Mouse (Mus musculus): ENCODE measurements at regions not wholly inside any gene's neighbourhood (a gene's known extent, or its start where the extent isn't known, plus 50 kb on each side); places are given as distances from the start of the nearest gene placed in this dataset.

DNA sequence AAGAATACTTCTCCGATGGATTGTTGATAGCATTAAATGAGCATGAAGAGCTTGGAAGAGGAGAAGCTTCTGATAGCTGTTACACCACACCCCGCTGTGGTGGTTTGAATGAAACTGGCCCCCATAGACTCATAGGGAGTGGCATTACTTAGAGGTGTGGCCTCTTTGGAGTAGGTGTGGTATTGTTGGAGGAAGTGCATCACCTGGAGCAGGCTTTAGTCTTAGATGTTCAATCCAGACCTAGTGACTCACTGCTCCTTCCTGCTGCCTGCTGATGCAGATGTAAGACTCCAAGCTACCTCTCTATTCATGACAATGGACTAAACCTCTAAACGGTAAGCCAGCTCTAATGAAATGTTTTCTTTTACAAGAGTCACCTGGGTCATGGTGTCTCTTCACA is 237.1 kb upstream of the Mpped2 start:
- DNase-seq (ENCODE audit: low spot score), result no peak

DNA sequence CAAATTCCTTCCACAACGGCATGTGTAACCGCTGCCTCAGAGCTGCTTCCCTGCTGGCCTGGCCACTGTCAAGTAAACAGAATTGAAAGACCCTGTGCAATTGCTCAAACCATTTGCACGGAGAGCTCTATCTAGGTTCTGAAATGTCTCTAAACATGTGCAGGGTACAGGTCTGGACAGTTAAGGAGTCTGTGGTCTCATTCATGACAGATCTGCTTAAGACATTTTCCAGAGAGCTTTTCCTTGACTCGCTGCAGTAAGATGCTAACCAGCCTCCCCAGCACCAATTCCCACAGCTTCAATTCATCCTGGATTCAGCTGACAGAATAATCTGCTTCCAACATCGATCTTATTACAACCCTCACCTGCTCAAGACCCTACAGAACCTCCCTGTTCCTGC is 235.1 kb upstream of the Mpped2 start:
- DNase-seq (ENCODE audit: low spot score), result no peak

GRCm38 (mm10) chr2:106461021-106461420 is 232.0 kb upstream of the Mpped2 start:
- no peak for DNase-seq (ENCODE audit: low spot score)

- no peak for DNase-seq (ENCODE audit: low spot score)
Observed at GRCm38 (mm10) chr2:106461490-106461889, 231.6 kb upstream of the Mpped2 start.

GRCm38 (mm10) chr2:106461973-106462637 is 231.0 kb upstream of the Mpped2 start:
- no peak for DNase-seq (ENCODE audit: low spot score)

DNA sequence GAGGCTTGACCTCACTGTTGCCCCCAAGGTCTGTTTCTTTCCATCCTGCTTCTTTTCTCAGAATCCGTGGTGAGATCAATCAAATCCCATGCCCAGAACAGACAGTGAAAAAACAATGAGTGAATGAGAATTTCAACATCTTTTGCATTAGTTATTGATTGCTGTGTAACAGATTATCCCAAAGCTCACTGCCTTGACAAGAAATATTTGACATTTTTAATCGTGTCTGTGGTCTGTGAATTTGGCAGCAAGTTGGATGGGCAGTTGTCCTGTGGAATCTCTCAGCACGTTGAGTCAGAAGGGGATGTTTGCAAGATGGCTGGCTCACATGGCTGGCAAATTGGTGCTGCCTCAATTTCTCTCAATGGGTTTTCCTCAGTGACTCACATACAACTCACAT is 228.0 kb upstream of the Mpped2 start:
- no peak for DNase-seq (ENCODE audit: low spot score)

- DNase-seq (ENCODE audit: low spot score), result no peak
Observed at GRCm38 (mm10) chr2:106465831-106466230, 227.2 kb upstream of the Mpped2 start.

- DNase-seq (ENCODE audit: low spot score), result peak; percentile 38
Observed at GRCm38 (mm10) chr2:106469196-106469595, 223.9 kb upstream of the Mpped2 start.

- no peak for DNase-seq (ENCODE audit: low spot score)
Observed at GRCm38 (mm10) chr2:106473458-106473857, 219.6 kb upstream of the Mpped2 start.

DNA sequence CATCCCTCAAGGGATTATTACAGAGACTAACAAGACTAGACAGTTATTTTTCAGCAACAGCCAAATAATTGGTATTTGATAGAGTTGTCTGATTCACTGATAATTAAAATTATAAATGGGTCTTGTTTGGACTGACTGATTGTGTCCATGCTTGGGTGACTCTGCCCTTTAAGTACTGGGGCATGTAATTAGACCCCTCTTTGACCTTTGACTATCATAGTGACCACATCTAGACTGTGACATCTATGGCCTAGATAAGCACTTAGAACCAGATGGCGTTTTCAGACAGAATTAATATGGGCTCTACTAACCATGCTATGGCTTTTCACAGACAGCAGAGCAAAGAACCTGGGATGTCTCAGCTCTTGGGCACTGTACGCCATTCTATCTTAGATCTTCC is 215.1 kb upstream of the Mpped2 start:
- no peak for DNase-seq (ENCODE audit: low spot score)

- DNase-seq (ENCODE audit: low spot score), result no peak
Observed at GRCm38 (mm10) chr2:106487335-106488082, 205.6 kb upstream of the Mpped2 start.

GRCm38 (mm10) chr2:106498735-106499134 is 194.3 kb upstream of the Mpped2 start:
- no peak for DNase-seq (ENCODE audit: low spot score)

DNA sequence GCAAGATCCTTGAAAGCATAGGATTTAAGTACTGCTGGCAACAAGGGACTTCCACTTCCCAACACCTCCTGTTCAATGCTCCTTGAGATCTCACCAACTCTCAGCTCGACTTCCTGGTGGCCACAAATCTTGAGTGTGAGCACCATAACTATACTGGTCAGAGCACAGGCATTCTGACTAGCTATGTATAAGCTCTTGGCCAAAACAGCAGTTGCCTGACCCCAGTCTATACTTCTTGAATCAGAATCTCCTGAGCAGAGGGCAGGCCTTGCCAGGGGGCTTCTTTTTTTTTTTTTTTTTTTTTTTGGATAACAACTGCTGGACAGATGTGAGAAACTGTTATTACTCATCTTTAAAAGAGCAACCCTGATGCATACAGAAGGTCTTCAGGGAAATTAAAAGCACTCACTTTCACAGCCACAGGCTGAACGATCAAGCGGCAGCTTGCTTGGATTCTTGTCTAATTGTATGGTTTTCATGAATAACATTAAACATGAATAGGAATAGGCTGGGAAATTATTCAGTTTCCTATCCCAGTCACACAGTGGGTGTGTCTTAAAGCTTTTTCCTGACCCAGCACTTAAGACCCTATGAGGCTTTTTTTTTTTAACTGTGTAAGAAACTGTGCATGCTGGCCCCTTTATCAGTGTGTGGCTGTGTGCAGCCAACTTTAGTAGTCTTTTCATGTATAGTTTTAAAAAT is 193.7 kb upstream of the Mpped2 start:
- DNase-seq (ENCODE audit: low spot score), result no peak

- DNase-seq (ENCODE audit: low spot score), result no peak
Observed at GRCm38 (mm10) chr2:106504933-106505420, 188.1 kb upstream of the Mpped2 start.

- no peak for DNase-seq (ENCODE audit: low spot score)
Observed at GRCm38 (mm10) chr2:106511889-106512288, 181.2 kb upstream of the Mpped2 start.

DNA sequence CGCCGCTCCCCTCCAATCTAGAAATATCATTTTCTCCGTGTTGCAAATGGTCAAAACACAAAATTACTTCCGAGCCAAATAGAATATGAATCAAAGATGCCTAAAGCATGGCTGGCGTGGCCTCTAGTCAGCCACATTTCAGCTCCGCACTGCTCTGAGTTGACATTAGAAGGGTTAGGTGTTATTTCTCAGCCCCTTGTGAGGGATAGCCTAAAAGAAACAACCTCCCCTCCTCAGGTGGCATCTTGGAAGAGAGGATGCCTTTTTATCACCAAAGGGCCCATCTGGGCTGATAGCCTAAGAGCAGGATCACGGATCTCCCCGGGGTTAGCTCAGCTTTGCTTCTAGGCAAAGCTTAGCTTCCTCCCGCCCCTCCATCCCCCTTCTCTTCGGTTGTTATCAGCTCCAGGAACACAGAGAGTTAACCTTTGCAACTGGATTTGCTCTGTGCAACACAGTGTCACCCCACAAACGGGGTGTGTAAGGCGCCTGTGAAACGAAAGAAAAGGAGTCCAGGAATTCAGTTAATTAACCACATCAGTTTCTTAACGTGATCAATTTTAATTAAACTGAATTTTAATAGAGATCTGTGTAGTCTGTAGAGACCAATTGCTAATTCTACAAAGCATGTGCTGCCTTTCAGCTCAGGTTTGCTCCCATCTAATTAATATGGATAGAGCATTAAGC is 180.6 kb upstream of the Mpped2 start:
- no peak for DNase-seq (ENCODE audit: low spot score)

DNA sequence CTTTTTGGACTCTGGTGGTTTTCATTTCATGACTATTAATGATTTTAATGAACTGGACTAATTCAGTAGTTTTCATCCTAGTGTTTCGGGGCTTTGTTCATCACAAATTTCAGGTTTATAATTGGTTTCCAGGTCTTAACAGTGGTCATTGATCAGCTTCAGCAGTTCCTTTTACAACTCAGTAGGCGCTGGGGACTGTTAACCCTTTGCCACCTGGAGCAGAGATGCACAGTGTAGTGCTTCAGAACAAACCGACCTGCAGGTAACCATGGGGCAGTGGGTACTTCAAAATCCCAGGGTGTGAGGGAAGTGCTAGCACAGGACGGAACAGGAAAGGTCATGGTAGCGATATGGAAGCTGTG is 180.1 kb upstream of the Mpped2 start:
- DNase-seq (ENCODE audit: low spot score), result no peak

- DNase-seq (ENCODE audit: low spot score), result no peak
Observed at GRCm38 (mm10) chr2:106517224-106517623, 175.8 kb upstream of the Mpped2 start.

DNA sequence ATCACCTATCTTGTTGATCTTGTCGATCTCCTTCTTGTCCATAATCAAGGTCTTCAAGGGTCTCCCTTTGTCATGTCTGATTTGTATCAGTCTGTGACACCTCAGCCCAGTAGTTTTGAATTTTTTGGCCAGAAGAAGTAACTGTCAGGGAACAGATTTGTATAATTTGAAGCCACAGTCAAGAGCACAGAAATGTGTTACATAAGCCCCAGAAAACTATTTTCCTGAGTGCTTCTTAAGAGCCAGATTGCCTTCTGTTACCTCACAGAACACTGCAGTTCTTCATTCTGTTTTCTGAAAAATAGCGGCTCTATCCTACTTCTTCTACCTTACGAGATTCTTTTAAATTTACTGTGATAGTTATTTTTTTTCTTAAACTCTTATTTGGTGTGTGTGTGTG is 170.1 kb upstream of the Mpped2 start:
- no peak for DNase-seq (ENCODE audit: low spot score)

- no peak for DNase-seq (ENCODE audit: low spot score)
Observed at GRCm38 (mm10) chr2:106527008-106527407, 166.1 kb upstream of the Mpped2 start.

DNA sequence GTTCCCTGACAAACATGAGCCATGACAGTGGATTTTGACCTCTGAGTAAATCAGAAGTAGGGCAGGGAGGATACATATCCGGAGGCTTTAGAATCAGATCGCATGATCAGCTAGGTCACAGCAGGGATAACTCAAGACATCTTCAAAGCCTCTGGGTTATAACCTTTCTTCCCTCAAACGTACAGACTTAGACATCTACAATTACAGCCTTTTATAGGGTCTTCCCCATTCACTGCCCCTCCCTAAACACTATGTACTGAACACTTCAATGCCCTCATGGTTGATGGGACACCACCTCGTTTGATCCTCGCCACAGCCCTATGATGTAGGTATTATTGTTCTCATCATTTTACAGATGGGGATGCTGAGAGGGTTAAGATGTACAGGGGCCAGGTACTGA is 163.8 kb upstream of the Mpped2 start:
- no peak for DNase-seq (ENCODE audit: low spot score)

DNA sequence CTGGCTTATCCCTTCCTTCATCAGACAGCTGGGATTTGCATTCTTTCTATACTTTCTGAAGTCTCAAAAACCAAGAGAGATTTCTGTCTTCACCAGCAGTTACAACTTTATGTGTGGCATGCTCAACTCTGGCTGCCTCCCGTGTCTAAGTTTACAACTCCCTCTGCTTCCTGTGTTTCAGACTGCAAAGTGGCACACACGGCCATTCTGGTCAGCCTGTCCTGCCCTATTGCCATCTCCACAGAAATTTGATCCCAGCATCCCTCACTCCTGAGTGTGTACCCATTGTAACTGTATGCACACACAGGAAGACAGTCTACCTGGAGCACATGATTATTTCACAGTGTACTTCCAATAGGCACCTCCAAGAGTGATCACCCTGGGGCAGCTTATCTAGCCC is 163.3 kb upstream of the Mpped2 start:
- DNase-seq (ENCODE audit: low spot score), result no peak
